Mouse (Mus musculus): Measurements from ENCODE around the gene Gm37240. TPM values are rescaled to one million over a fixed set of nuclear protein-coding genes. Genes with fewer than 3 reads are reported as not detected.

Gene Gm37240
- polyA plus RNA-seq, 1 experiment from 2014 or later = 12.7 TPM

DNA sequence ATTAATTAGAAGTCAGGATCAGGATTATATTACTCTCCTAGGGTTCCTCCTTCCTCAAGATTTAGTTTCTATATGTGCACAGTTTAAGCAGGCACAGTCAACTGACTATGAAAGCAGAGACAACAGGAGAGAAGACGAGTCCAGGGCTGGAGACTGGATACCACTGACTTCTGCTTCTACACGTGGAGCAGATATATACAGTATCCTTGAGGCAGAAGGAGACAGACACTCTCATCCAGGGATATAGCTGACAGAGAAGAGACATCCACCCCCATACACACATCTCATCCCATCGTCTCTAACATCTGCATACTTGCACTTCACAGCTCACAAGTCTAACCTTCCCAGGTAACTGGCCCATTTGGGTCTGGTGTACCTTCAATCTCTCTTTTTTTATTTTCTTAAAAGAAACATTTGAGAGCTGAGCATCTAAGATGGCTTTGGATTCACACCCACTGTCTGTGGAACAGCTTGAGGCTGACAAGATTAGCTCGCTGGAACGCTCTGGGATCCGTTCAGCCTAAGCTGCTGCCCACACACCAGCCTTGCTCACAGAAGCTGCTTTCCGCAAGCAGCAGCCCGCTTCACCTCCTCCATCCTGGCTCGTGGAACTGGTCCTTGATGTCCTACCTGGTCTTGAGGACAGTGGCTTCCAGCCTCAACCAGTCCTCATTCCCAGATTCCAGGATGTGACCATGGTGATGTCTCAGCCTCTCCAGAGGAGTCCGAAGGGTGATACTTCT, 421.9 kb downstream of the Gm37240 start:
- no peaks in the 10 kb centered on the region for H3K36me3 ChIP-seq

DNA sequence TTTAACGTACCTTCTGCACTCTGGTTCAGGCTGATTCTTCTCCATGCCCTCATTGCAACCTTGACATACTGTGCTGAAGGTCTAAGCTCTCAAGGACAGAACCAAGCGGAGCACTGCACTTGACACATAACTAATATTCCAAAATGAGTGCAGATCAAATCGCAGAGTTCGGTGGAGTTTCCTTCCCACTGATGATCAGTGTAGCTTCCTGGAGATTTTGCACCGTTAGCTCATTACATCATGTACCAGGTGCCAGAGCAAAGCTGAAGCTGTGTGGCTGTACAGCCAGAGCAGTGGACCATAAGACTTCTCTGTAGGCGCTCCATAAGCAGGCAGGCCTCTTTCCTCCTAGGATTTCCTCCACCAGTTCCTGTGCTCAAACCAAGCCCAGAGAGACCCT, 427.3 kb downstream of the Gm37240 start:
- Histone ChIP-seq H3K27me3 (no peaks in the 10 kb centered on the region), H3K4me3 (no peak overlapping the region), H3K4me2 (no peak overlapping the region), H3K9ac (no peak overlapping the region), H3K4me1 (replicated peaks) (no peaks in the 10 kb centered on the region), H3K36me3 (no peaks in the 10 kb centered on the region), H3K27ac (no peak overlapping the region), H3K9me3 (replicated peaks) (no peaks in the 10 kb centered on the region)
- 85% methylated on average over 6 of the region's 6 CpGs for WGBS
- ATAC-seq (replicated peaks; ENCODE audit: insufficient number of reproducible peaks, insufficient read depth, low FRiP score, low read depth) = no peak

More for the DNA sequence above, 421.9 kb downstream of the Gm37240 start:
- no peak overlapping the region for H3K27ac ChIP-seq
- H3K27me3 ChIP-seq = no peaks in the 10 kb centered on the region
- H3K4me3 ChIP-seq = no peak overlapping the region
- no peak for ATAC-seq (replicated peaks; ENCODE audit: insufficient number of reproducible peaks, insufficient read depth, low FRiP score, low read depth)
- no peak overlapping the region for H3K4me2 ChIP-seq
- H3K9ac ChIP-seq = no peak overlapping the region
- 73% methylated on average over 10 of the region's 10 CpGs for WGBS
- H3K4me1 ChIP-seq (replicated peaks) = peaks cover 2% of the 10 kb centered on the region; the same call in 1 of the 2 replicates
- no peaks in the 10 kb centered on the region for H3K9me3 ChIP-seq (replicated peaks)

DNA sequence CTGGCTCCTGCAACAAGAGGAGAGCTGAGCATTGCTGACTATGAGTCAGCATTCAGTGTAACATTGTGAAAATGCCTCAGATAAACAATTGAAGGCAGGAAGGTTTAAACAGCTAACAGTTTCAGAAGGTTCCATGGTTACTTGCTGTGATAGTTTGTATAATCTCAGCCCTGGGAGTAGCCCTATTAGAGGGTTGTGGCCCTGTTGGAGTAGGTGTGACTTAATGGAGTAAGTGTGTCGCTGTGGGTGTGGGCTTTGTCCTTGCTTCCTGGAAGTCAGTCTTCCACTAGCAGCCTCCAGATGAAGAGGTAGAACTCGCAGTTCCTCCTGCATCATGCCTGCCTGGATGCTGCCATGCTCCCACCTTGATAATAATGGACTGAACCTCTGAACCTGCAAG, 430.3 kb downstream of the Gm37240 start:
- WGBS = 81% methylated on average over 2 of the region's 2 CpGs
- Histone ChIP-seq H3K36me3 (no peaks in the 10 kb centered on the region), H3K27me3 (no peaks in the 10 kb centered on the region), H3K9ac (no peak overlapping the region), H3K4me2 (no peak overlapping the region), H3K4me3 (no peak overlapping the region), H3K9me3 (replicated peaks) (no peaks in the 10 kb centered on the region), H3K27ac (no peak overlapping the region), H3K4me1 (replicated peaks) (0 out of 2 replicates have a peak, but pooled peaks cover 3% of the 10 kb centered on the region)
- no peak for ATAC-seq (replicated peaks; ENCODE audit: insufficient number of reproducible peaks, insufficient read depth, low FRiP score, low read depth)

DNA sequence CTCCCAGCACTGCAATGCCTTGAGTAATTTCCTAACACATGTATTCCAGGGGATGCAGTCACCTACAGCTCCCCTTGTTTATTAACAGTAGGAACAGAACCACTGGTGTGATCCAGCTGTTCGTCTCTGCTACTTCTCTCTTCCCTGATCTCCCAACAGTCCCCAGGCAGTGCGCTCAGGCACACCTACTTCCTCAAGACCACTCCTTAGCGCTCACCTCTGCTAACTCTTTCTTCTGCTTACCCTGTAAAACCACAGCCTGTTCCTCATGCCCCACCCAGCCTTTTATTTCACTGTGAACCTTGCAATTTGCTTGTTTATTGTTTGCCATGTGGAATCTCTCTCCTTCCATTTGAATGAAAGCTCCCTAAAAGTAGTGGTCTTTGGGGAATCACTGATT, 431.9 kb downstream of the Gm37240 start:
- no peak overlapping the region for H3K9ac ChIP-seq
- WGBS = 76% methylated on average over 3 of the region's 3 CpGs
- no peak overlapping the region for H3K27ac ChIP-seq
- H3K4me2 ChIP-seq = no peak overlapping the region
- 0 out of 2 replicates have a peak, but pooled peaks cover 3% of the 10 kb centered on the region for H3K4me1 ChIP-seq (replicated peaks)
- ATAC-seq (replicated peaks; ENCODE audit: insufficient number of reproducible peaks, insufficient read depth, low FRiP score, low read depth) = no peak
- no peaks in the 10 kb centered on the region for H3K27me3 ChIP-seq
- no peaks in the 10 kb centered on the region for H3K9me3 ChIP-seq (replicated peaks)
- no peak overlapping the region for H3K4me3 ChIP-seq
- no peaks in the 10 kb centered on the region for H3K36me3 ChIP-seq

DNA sequence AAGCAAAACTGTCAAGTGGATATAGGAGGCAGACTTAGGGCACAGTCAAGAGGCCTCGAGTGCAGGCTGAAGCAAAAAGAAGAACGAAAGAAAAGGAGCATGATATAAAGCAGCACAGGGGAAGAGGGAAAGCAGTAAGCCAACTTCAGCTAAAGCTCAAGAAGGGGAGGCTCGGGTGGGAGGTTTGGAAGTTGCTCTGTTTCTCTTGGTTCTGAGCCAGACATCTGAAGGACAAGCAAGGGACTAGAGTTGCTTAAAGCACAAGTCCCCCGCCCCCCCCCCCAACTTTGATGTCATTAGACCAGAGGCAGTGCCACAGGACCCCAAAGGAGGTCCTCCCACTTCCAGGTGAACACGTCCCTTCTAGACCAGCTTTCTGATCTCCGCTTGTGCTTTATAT, 433.3 kb downstream of the Gm37240 start:
- H3K27me3 ChIP-seq = 0 out of 2 replicates have a peak, but pooled peaks cover 3% of the 10 kb centered on the region
- H3K36me3 ChIP-seq = no peaks in the 10 kb centered on the region
- 0 out of 2 replicates have a peak, but pooled peaks cover 3% of the 10 kb centered on the region for H3K4me1 ChIP-seq (replicated peaks)
- no peaks in the 10 kb centered on the region for H3K9me3 ChIP-seq (replicated peaks)
- H3K9ac ChIP-seq = no peak overlapping the region
- ATAC-seq (replicated peaks; ENCODE audit: insufficient number of reproducible peaks, insufficient read depth, low FRiP score, low read depth) = no peak
- no peak overlapping the region for H3K4me3 ChIP-seq
- no peak overlapping the region for H3K27ac ChIP-seq
- 47% methylated on average over 6 of the region's 6 CpGs for WGBS
- no peak overlapping the region for H3K4me2 ChIP-seq

GRCm38 (mm10) chr3:85449461-85449860, 437.9 kb downstream of the Gm37240 start:
- no peaks in the 10 kb centered on the region for H3K36me3 ChIP-seq
- no peak overlapping the region for H3K4me3 ChIP-seq
- no peak for ATAC-seq (replicated peaks; ENCODE audit: insufficient number of reproducible peaks, insufficient read depth, low FRiP score, low read depth)
- no peak overlapping the region for H3K4me2 ChIP-seq
- no peak overlapping the region for H3K27ac ChIP-seq
- H3K4me1 ChIP-seq (replicated peaks) = 0 out of 2 replicates have a peak, but pooled peaks cover 3% of the 10 kb centered on the region
- no peak overlapping the region for H3K9ac ChIP-seq
- WGBS = 80% methylated on average over 4 of the region's 4 CpGs
- 0 out of 2 replicates have a peak, but pooled peaks cover 3% of the 10 kb centered on the region for H3K27me3 ChIP-seq
- H3K9me3 ChIP-seq (replicated peaks) = no peaks in the 10 kb centered on the region

- H3K9ac ChIP-seq = no peak overlapping the region
- WGBS = 85% methylated on average over 5 of the region's 5 CpGs
- ATAC-seq (replicated peaks; ENCODE audit: insufficient number of reproducible peaks, insufficient read depth, low FRiP score, low read depth) = no peak
- H3K36me3 ChIP-seq = no peaks in the 10 kb centered on the region
- H3K4me1 ChIP-seq (replicated peaks) = no peaks in the 10 kb centered on the region
- no peak overlapping the region for H3K4me2 ChIP-seq
- H3K4me3 ChIP-seq = no peak overlapping the region
- H3K27ac ChIP-seq = no peak overlapping the region
- no peaks in the 10 kb centered on the region for H3K27me3 ChIP-seq
- no peaks in the 10 kb centered on the region for H3K9me3 ChIP-seq (replicated peaks)
Observed at GRCm38 (mm10) chr3:85442781-85443180, 444.5 kb downstream of the Gm37240 start.

DNA sequence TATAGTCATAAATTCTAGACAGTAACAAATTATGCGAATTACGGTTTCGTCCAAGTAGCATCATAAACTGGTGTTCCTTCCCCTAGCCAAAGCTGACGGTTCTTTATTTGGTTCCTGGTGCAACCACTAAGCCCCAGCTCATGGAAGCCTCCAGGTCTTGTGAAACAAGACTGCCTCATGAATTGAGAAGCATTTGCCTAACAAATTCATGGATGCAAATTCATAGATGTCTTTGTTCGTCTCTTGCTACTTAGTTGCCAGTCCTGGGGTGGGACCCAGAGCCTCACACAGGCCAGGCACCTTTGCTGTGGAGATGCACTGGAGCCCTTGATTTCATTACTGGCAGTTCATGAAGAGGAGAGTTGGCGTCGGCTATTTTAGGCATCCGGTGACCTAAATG, 445.1 kb downstream of the Gm37240 start:
- H3K27ac ChIP-seq = no peak overlapping the region
- H3K9ac ChIP-seq = no peak overlapping the region
- H3K4me3 ChIP-seq = no peak overlapping the region
- no peaks in the 10 kb centered on the region for H3K27me3 ChIP-seq
- H3K4me2 ChIP-seq = no peak overlapping the region
- H3K4me1 ChIP-seq (replicated peaks) = no peaks in the 10 kb centered on the region
- no peaks in the 10 kb centered on the region for H3K36me3 ChIP-seq
- 88% methylated on average over 8 of the region's 8 CpGs for WGBS
- H3K9me3 ChIP-seq (replicated peaks) = no peaks in the 10 kb centered on the region
- no peak for ATAC-seq (replicated peaks; ENCODE audit: insufficient number of reproducible peaks, insufficient read depth, low FRiP score, low read depth)

- no peaks in the 10 kb centered on the region for H3K9me3 ChIP-seq (replicated peaks)
- no peaks in the 10 kb centered on the region for H3K36me3 ChIP-seq
- no peak overlapping the region for H3K9ac ChIP-seq
- 37% methylated on average over 4 of the region's 4 CpGs for WGBS
- no peak overlapping the region for H3K4me2 ChIP-seq
- no peaks in the 10 kb centered on the region; the same call in 1 of the 2 replicates for H3K4me1 ChIP-seq (replicated peaks)
- no peak overlapping the region for H3K4me3 ChIP-seq
- no peaks in the 10 kb centered on the region for H3K27me3 ChIP-seq
- ATAC-seq (replicated peaks; ENCODE audit: insufficient number of reproducible peaks, insufficient read depth, low FRiP score, low read depth) = no peak
- H3K27ac ChIP-seq = no peak overlapping the region
Observed at GRCm38 (mm10) chr3:85435406-85435805, 451.9 kb downstream of the Gm37240 start.

- no peak overlapping the region for H3K9ac ChIP-seq
- no peak overlapping the region for H3K4me2 ChIP-seq
- no peak overlapping the region for H3K27ac ChIP-seq
- no peaks in the 10 kb centered on the region for H3K27me3 ChIP-seq
- ATAC-seq (replicated peaks; ENCODE audit: insufficient number of reproducible peaks, insufficient read depth, low FRiP score, low read depth) = no peak
- H3K4me3 ChIP-seq = no peak overlapping the region
- 86% methylated on average over 4 of the region's 4 CpGs for WGBS
- no peaks in the 10 kb centered on the region for H3K36me3 ChIP-seq
- H3K9me3 ChIP-seq (replicated peaks) = no peaks in the 10 kb centered on the region
- no peaks in the 10 kb centered on the region; the same call in 1 of the 2 replicates for H3K4me1 ChIP-seq (replicated peaks)
Observed at GRCm38 (mm10) chr3:85431208-85431607, 456.1 kb downstream of the Gm37240 start.

GRCm38 (mm10) chr3:85423376-85423997, 463.8 kb downstream of the Gm37240 start:
- WGBS = 84% methylated on average over 5 of the region's 5 CpGs
- Histone ChIP-seq H3K9me3 (replicated peaks) (no peaks in the 10 kb centered on the region), H3K4me1 (replicated peaks) (no peaks in the 10 kb centered on the region), H3K27ac (no peak overlapping the region), H3K36me3 (no peaks in the 10 kb centered on the region), H3K9ac (no peak overlapping the region), H3K4me3 (no peak overlapping the region), H3K4me2 (no peak overlapping the region), H3K27me3 (no peaks in the 10 kb centered on the region)
- ATAC-seq (replicated peaks; ENCODE audit: insufficient number of reproducible peaks, insufficient read depth, low FRiP score, low read depth) = no peak

GRCm38 (mm10) chr3:85421403-85421802, 465.9 kb downstream of the Gm37240 start:
- no peak for ATAC-seq (replicated peaks; ENCODE audit: insufficient number of reproducible peaks, insufficient read depth, low FRiP score, low read depth)
- H3K9me3 ChIP-seq (replicated peaks) = no peaks in the 10 kb centered on the region
- WGBS = 73% methylated on average over 9 of the region's 9 CpGs
- no peaks in the 10 kb centered on the region for H3K27me3 ChIP-seq
- no peaks in the 10 kb centered on the region for H3K36me3 ChIP-seq
- no peak overlapping the region for H3K9ac ChIP-seq
- H3K4me3 ChIP-seq = no peak overlapping the region
- no peak overlapping the region for H3K4me2 ChIP-seq
- H3K27ac ChIP-seq = no peak overlapping the region
- no peaks in the 10 kb centered on the region for H3K4me1 ChIP-seq (replicated peaks)

Measured in heart, embryonic 15.5 days (tissue).